Mouse (Mus musculus) common myeloid progenitor, adult 5-6 weeks (primary cell): ENCODE measurements around the gene Col5a1. TPM values are rescaled to one million over a fixed set of nuclear protein-coding genes. Genes with fewer than 3 reads are reported as not detected.
A peak's percentile ranks its signal among the peaks of the same experiment; 100 is the strongest.

ENCODE experiments used
- ATAC-seq: replicated peaks from 2 replicates; pipeline ENCODE4 v1.8.0; 2016; ENCODE audit warnings: low read depth, mild to moderate bottlenecking, moderate TSS enrichment, inconsistent platforms; ENCODE audit not compliant: poor library complexity, severe bottlenecking
- total RNA-seq: library from RNA; stranded (forward); fragments of 200-1000, 187-1606 nt; gene quantifications from 2 replicates; pipeline ENCODE4 v1.2.3, GENCODE M21; 2017

Gene Col5a1
- total RNA-seq, 1 experiment from 2014 or later, result 5.0 TPM

DNA sequence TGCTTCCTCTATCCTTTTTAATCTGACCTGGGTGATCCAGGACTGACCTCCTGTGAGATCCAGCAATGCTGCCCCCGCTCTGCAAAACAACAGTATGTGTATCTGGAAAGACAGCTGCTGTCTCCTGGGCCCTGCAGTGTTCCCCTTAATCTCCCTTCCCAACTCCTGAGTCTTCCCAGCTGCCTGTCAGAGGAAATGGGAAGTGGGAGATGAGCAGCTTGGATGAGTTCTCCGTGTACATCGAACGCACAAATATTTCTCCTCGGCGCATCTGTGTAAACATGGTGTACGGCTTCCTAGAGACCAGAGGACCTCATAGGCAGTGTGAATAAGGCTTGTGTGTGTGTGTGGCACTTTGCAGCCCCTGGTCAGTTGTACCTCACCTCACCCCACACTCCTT, 70.5 kb downstream of the Col5a1 start:
- no peak for ATAC-seq

GRCm38 (mm10) chr2:27957184-27957583, 71.0 kb downstream of the Col5a1 start:
- ATAC-seq, result no peak

DNA sequence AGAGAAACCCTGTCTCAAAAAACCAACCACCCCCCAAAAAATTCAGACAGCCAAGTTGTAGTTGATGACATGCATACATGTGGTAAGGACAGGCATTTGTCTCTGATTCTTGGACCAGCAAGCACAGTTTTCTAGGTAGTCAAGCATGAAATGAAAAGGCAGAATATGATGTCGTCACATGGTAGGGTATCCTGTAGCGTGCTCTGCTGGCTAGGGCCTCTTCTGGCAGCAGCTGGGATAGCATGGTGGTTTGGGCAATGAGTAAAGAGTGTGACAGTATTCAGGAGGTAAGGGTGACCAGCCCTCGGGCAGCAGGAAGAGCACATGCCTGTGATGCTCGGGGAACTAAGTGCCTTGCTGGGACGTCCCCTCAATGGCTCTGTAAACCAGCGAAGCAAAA, 73.0 kb downstream of the Col5a1 start:
- ATAC-seq, result no peak; the same call in 1 of the 2 replicates

- no peak for ATAC-seq
Measured at GRCm38 (mm10) chr2:27961190-27961589, 75.0 kb downstream of the Col5a1 start.

DNA sequence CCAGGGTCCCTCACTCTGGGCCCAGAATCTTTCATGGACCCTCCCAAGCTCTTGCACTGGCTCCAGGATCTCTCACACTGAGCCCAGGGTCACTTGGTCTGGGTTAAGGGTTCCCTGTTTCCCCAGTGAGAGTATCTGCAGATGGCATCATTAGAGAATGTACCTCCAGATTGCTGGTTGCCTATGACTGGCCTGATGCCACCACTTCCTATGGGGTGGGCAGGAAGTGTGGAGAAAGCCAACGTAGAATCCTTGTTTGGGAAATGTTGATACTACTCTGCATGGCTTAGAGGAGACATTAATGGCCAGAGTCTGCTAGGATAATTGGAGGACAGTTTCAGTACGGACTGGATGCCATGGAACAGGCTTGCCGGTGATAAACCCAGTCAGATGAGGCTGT, 76.2 kb downstream of the Col5a1 start:
- ATAC-seq, result no peak

DNA sequence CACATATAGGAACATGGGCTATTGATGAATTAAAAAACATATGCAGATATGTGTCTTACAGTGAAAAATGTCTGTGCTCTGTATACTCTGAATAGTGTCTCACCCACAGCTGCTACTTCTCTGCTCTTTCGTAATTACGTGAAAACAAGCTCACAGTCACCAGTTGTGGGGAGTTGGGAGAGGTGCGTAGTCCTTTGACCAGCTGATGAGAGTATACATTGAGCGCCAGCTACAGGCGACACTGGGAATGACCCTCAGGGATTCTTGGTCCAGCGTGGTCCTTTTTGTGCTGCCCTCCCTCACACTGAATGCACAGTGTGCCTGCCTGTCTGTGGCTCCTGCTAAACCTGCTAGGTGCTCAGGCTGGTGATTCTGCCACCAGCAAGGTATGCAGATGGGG, 82.9 kb downstream of the Col5a1 start:
- ATAC-seq, result peak; percentile 70

- ATAC-seq, result no peak
Measured at GRCm38 (mm10) chr2:27973840-27974239, 87.6 kb downstream of the Col5a1 start.

GRCm38 (mm10) chr2:27975786-27976185, 89.6 kb downstream of the Col5a1 start:
- ATAC-seq, result no peak

DNA sequence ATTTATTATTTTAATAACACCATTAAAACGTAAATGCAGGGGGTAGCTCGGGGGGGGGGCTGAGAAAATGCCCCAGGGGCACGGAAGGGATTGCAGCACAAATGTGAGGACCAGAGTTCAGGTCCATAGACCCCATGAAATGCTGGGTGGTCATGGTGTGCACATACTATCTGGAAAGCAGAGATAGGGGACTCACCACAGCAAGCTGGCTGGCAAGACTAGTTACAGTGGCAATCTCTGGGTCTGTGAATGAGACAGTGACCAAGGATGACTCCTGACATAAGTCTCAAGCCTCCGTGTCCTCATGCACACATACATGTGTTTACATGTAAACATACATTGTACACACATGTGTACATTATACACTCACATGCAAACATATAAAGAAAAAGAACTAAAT, 90.3 kb downstream of the Col5a1 start:
- ATAC-seq, result no peak

- no peak for ATAC-seq
Measured at GRCm38 (mm10) chr2:27981066-27981465, 94.8 kb downstream of the Col5a1 start.

GRCm38 (mm10) chr2:27981621-27982535, 95.7 kb downstream of the Col5a1 start:
- ATAC-seq, result no peak

DNA sequence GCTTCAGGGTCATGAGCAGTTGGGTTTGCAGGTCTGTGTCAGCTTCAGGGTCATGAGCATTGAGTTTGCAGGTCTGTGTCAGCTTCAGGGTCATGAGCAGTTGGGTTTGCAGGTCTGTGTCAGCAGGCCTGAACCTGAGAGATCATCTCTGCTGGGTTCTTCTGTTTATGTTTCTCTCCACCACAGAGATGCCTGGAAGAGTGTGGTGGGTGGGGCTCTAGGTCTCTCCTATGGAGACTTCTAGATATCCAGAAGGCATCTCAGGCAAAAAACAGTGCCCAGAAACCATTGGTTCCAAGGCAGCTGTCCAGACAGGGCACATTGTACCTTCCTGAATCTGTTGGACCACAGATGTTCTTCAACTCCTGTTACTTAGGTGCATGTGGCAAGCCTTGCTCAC, 96.9 kb downstream of the Col5a1 start:
- ATAC-seq, result no peak

DNA sequence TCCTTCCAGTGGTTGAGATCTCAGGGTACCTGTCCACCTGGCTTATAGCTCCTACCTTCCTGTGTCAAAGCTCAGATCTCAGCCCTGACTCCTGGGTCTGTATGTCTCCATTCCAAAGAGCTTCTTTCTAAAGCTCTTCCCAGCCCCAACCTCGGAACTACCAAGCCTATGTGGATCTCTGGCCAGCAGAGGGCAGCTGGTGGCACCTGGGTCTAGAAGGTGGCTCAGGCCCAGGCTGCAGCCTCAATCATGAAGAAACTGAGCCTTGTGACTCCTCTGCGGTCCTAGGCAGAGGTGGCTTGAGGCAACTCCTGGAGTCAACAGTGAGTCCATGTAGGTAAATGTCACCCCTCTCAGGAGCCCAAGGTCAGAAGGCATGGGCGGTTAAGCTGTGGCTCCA, 97.7 kb downstream of the Col5a1 start:
- ATAC-seq, result peak; percentile 65; the same call in 1 of the 2 replicates

- no peak for ATAC-seq
Measured at GRCm38 (mm10) chr2:27986751-27987150, 100.5 kb downstream of the Col5a1 start.

GRCm38 (mm10) chr2:27990430-27991211, 104.4 kb downstream of the Col5a1 start:
- ATAC-seq, result no peak

- ATAC-seq, result no peak
Measured at GRCm38 (mm10) chr2:27993416-27993815, 107.2 kb downstream of the Col5a1 start.

- no peak; the same call in 1 of the 2 replicates for ATAC-seq
Measured at GRCm38 (mm10) chr2:27999996-28000583, 113.9 kb downstream of the Col5a1 start.

DNA sequence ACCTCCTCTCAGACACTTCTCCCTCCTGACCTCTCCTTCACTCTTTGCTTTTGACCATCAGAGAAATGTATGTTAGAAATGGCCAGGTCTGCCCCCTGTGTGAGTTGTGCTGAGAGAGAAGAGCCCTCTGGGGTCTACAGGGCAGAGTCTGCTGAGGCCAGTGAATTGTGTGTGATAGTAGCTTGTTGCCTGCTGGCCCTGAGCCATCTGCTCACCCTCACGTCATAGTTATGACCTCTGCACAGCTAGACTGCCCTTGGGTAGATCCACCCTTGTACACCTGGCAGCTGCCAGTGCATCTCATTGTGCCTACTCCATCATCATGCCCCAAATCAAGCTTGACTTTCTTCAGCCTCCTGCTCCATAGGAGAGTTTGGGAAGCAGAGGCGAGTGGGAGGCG, 114.4 kb downstream of the Col5a1 start:
- no peak for ATAC-seq

GRCm38 (mm10) chr2:28001206-28001605, 115.0 kb downstream of the Col5a1 start:
- ATAC-seq, result no peak

DNA sequence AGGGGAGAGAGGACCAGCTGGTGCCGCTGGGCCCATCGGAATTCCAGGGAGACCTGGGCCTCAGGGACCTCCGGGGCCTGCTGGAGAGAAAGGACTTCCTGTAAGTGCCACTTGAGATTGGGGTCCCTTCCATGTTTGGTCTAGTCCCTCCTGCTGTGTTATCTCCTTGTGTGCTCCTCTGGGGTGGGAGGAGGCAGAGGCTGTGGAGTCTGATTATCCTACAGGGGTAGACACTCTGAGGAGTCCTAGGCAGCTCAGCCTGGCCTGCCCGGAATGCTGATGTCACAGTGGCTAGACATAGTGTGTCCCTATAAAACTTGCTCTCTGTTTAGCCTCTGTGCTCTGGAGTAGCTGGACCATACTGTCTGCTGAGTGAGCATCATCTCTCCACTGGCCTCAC, 119.0 kb downstream of the Col5a1 start:
- ATAC-seq, result no peak

DNA sequence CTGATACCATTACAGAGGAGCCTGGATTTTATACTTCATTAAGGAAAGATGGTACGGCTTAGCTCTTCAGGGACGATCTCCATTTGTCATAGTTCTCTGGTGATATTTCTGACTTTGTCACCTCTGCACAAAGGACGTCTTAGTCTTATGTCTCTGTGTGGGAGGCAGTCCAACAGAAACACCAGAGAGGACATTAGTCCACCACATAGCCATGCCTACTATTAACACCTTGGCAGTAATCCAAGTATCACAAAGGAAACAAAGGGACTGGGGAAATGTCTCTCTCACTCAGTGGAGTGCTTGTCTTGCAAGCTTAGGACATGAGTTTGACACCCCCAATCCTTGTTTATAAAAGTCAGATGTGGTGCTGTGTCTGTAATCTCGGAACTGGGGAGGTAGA, 122.0 kb downstream of the Col5a1 start:
- ATAC-seq, result no peak
